Mouse (Mus musculus) heart, embryonic 11.5 days (tissue): ENCODE results near the gene Ttc22. TPM values are rescaled to one million over a fixed set of nuclear protein-coding genes. Genes with fewer than 3 reads are reported as not detected.

Source experiments
- ATAC-seq: fragments of 200-750 bp; cut with Nextera tagmentation; replicated peaks from 2 replicates; pipeline ENCODE4 v1.8.0; 2017; ENCODE audit warnings: moderate library complexity; ENCODE audit not compliant: insufficient number of reproducible peaks, low FRiP score, low TSS enrichment
- H3K27ac ChIP-seq: fragments of 300-500 bp; sonication (generic); 2 replicates; pipeline ENCODE4 v1.5.1; 2014; ENCODE audit warnings: mild to moderate bottlenecking, low read depth, low read length
- H3K27me3 ChIP-seq: fragments of 300-500 bp; sonication (generic); 2 replicates; pipeline ENCODE4 v1.6.1; 2014; ENCODE audit warnings: mild to moderate bottlenecking, low read length, mixed read lengths; ENCODE audit not compliant: control insufficient read depth, insufficient read depth
- H3K36me3 ChIP-seq: fragments of 300-500 bp; sonication (generic); 2 replicates; pipeline ENCODE4 v1.6.1; 2014; ENCODE audit warnings: mild to moderate bottlenecking, low read length, moderate library complexity, mixed read lengths; ENCODE audit not compliant: control insufficient read depth, insufficient read depth
- H3K4me1 ChIP-seq: fragments of 300-500 bp; sonication (generic); 2 replicates; pipeline ENCODE4 v1.6.1; 2014; ENCODE audit warnings: low read length; ENCODE audit not compliant: control insufficient read depth, insufficient read depth
- H3K4me2 ChIP-seq: fragments of 300-500 bp; sonication (generic); 2 replicates; pipeline ENCODE4 v1.6.1; 2014; ENCODE audit warnings: mild to moderate bottlenecking, moderate library complexity
- H3K4me3 ChIP-seq: fragments of 300-500 bp; sonication (generic); 2 replicates; pipeline ENCODE4 v1.5.1; 2014; ENCODE audit warnings: low read depth, low read length
- H3K9ac ChIP-seq: fragments of 300-500 bp; sonication (generic); 2 replicates; pipeline ENCODE4 v1.6.1; 2014; ENCODE audit warnings: mild to moderate bottlenecking, low read depth, low read length, moderate library complexity
- H3K9me3 ChIP-seq: fragments of 300-500 bp; sonication (generic); replicated peaks from 2 replicates; pipeline ENCODE4 v1.6.1; 2016; ENCODE audit warnings: low read length; ENCODE audit not compliant: control insufficient read depth
- WGBS: fragments of 180-500 bp; shearing (Covaris S2); extraction: QIAGEN DNeasy Blood & Tissue Kit; methylation state at CpG from one replicate; pipeline ENCODE4 v1.1.7; 2014; ENCODE audit not compliant: insufficient replicate concordance; 5-methylcytosine and 5-hydroxymethylcytosine counted together
- polyA plus RNA-seq: library from polyadenylated mRNA; unstranded; fragments of >200 nt; fragmentation: Nextera tagmentation; extraction: Ambion mirVana; gene quantifications from 2 replicates; pipeline ENCODE4 v1.2.1, GENCODE M21; 2014

Gene Ttc22
- polyA plus RNA-seq, 1 experiment from 2014 or later: 0.43 TPM

DNA sequence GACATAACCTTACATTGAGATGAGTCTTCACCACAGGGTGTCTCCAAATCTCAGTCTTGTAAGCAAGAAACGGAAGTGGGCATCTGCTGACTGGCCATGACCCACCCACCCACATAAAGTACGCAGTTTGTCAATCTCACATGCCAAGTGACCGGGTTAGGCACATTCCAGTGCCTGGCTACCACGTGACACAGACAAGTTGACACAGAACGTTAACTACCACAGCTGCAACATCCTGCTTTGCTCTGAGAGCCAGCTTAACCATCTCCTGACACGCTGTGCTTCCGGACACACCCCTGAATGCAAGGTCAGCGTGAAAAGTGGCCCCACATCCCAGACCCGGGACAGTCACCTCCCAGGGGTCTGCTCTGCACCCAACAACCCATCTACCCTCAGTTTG is 32.1 kb upstream of the Ttc22 start:
- no peak overlapping the region for H3K4me3 ChIP-seq
- H3K36me3 ChIP-seq: peaks cover 23% of the 10 kb centered on the region
- no peak for ATAC-seq
- no peaks in the 10 kb centered on the region for H3K27me3 ChIP-seq
- no peaks in the 10 kb centered on the region for H3K9me3 ChIP-seq
- 67% methylated on average over 9 of the region's 9 CpGs for WGBS
- H3K4me1 ChIP-seq: no peaks in the 10 kb centered on the region
- no peak overlapping the region for H3K9ac ChIP-seq
- H3K27ac ChIP-seq: no peak overlapping the region
- no peak overlapping the region for H3K4me2 ChIP-seq

DNA sequence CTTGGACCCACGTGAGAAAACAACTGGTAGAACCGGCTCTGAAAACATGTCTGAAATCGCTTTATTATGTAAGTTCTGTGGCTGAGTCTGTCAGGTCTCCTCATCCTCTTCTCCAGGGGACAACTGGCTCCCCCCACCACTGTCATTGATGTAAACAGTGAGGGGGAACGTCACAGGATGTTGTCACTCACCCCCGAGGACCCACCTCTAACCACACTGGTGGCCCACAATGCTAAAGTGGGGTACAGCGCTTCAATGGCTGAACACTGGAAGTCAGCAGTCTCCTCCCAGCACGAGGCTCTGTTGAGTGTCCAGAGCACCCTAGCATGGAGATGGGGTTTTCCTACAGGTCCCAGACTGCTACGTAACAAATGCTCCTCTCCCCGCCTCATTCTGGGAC is 31.4 kb upstream of the Ttc22 start:
- no peaks in the 10 kb centered on the region for H3K27me3 ChIP-seq
- WGBS: 89% methylated on average over 9 of the region's 9 CpGs
- no peak for ATAC-seq
- no peak overlapping the region for H3K4me3 ChIP-seq
- peaks cover 20% of the 10 kb centered on the region for H3K36me3 ChIP-seq
- H3K9me3 ChIP-seq: no peaks in the 10 kb centered on the region
- H3K4me2 ChIP-seq: no peak overlapping the region
- H3K4me1 ChIP-seq: no peaks in the 10 kb centered on the region
- no peak overlapping the region for H3K9ac ChIP-seq
- H3K27ac ChIP-seq: no peak overlapping the region

DNA sequence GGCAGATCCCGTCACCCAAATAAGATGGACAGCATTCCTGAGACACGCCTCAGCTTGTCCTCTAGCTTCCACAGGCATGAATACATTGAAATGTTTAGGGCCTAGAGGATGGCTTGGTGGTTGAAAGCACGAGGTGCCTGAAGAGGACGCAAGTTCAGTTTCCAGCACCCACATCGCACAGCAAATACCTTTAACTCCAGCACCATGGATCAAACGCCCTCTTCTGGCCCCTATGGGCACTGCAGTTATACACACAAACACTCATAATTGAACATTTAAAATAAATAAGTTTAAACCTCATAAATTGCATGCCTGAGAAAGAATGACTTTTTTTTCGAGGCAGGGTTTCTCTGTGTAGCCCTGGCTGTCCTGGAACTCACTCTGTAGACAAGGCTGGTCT is 28.6 kb upstream of the Ttc22 start:
- Histone ChIP-seq H3K9ac (no peak overlapping the region), H3K4me1 (no peaks in the 10 kb centered on the region), H3K27ac (no peak overlapping the region), H3K4me3 (no peak overlapping the region), H3K4me2 (no peak overlapping the region), H3K36me3 (peaks cover 6% of the 10 kb centered on the region), H3K27me3 (no peaks in the 10 kb centered on the region), H3K9me3 (no peaks in the 10 kb centered on the region)
- 55% methylated on average over 7 of the region's 7 CpGs for WGBS
- ATAC-seq: no peak

DNA sequence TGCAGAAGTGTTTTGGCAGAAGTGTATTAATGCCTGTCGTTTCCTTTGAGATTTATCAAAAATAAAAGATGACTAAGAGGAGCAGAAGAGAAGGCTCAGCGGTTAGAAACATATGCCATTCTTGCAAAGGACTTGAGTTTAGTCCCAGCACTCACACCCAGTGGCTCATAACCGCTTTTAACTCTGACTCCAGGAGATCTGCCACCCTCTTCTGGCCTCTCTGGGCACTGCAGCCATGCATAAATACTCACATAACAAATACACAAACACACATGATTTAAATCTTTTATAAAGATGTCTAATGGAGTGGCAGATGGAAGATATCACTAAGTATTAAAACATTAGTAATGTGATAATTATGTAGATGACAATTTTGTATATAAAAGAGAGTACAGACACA is 26.0 kb upstream of the Ttc22 start:
- Histone ChIP-seq H3K36me3 (no peaks in the 10 kb centered on the region), H3K9me3 (no peaks in the 10 kb centered on the region), H3K4me2 (no peak overlapping the region), H3K4me3 (no peak overlapping the region), H3K4me1 (no peaks in the 10 kb centered on the region), H3K9ac (no peak overlapping the region), H3K27ac (no peak overlapping the region), H3K27me3 (no peaks in the 10 kb centered on the region)
- no peak for ATAC-seq
- 55% methylated on average over 3 of the region's 3 CpGs for WGBS

DNA sequence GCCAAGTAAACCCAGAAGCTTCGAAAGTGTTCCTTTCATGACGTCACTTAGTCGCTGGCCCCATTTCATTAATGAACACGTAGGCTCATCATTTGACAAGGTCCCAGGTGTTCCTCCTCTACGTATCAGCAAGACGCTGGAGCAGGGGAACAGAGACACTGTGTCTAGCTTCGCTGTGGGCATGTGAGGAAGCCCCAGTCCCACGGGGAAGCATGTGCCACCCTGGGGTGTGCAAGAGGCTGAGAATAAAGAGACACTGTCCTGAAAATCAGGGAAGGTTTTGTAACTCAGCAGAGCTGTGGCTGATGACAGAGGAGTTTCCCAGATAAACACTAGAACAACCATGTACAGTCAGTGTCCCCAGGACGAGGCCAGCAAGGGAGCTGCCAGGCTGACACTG is 25.2 kb upstream of the Ttc22 start:
- 72% methylated on average over 9 of the region's 9 CpGs for WGBS
- Histone ChIP-seq H3K4me1 (no peaks in the 10 kb centered on the region), H3K4me2 (no peak overlapping the region), H3K27me3 (no peaks in the 10 kb centered on the region), H3K36me3 (no peaks in the 10 kb centered on the region), H3K4me3 (no peak overlapping the region), H3K9me3 (no peaks in the 10 kb centered on the region), H3K27ac (no peak overlapping the region), H3K9ac (no peak overlapping the region)
- no peak for ATAC-seq

DNA sequence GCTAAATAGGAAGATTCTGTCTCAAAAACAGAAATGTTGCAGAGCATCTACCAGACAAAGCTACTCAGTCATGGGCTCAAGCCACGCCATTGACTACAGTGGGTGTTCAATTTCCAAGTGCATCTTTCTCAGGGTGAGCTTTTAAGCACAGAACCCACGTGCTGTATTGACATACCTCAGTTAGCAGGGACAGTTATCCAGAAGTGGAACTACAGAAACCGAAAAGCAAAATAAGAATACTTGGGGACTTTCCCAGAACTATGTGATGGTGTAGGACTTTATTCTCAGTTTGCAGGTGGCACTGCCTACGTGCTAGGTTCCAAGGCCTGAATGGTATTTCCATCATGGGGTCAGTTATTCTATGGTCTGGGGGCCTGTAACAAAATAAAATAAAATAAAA is 24.5 kb upstream of the Ttc22 start:
- no peak overlapping the region for H3K4me2 ChIP-seq
- no peaks in the 10 kb centered on the region for H3K4me1 ChIP-seq
- H3K9me3 ChIP-seq: no peaks in the 10 kb centered on the region
- H3K4me3 ChIP-seq: no peak overlapping the region
- no peaks in the 10 kb centered on the region for H3K36me3 ChIP-seq
- no peak for ATAC-seq
- no peak overlapping the region for H3K9ac ChIP-seq
- 78% methylated on average over 4 of the region's 4 CpGs for WGBS
- H3K27me3 ChIP-seq: no peaks in the 10 kb centered on the region
- no peak overlapping the region for H3K27ac ChIP-seq

DNA sequence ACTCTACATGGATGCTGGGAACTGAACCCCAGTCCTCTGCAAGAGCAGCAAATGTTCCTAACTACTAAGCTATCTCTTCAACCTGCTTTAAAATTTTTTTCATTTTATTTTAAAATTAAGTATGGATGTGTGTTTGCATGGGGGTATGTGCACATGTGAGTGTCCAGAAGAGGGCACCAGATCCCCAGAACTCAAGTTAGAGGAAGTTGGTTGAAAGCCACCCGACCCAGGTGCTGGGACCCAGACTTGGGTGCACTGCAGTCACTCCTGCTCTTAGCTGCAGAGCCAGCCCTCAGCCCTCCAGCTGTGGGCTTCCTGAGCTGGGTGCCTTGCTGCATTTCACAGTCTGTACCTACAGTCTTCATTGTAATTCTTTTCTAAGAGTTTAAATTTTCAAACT is 22.8 kb upstream of the Ttc22 start:
- Histone ChIP-seq H3K4me3 (no peak overlapping the region), H3K27me3 (no peaks in the 10 kb centered on the region), H3K9ac (no peak overlapping the region), H3K27ac (no peak overlapping the region), H3K9me3 (no peaks in the 10 kb centered on the region), H3K4me2 (no peak overlapping the region), H3K4me1 (no peaks in the 10 kb centered on the region), H3K36me3 (no peaks in the 10 kb centered on the region)
- ATAC-seq: no peak
- 58% methylated on average over 1 of the region's 1 CpGs for WGBS

DNA sequence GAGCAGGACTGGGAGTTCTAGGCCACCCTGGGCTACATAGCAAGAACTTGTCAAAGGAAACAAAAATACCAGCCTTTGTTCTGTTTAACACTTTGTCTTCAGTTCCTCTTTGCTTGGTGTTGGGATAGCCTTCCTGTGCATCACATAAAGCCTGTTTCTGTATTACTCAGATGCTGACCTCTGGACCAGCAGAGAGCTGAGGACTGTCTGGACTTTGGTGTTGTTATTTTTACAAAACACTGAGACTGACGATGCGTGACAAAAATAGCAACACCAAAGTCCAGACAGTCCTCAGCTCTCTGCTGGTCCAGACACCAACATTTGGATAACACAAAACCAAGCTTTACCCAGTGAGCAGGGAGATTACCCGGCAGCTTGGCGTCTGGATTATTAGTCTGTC is 21.5 kb upstream of the Ttc22 start:
- ATAC-seq: no peak
- H3K4me2 ChIP-seq: no peak overlapping the region
- no peaks in the 10 kb centered on the region for H3K9me3 ChIP-seq
- no peak overlapping the region for H3K9ac ChIP-seq
- no peak overlapping the region for H3K27ac ChIP-seq
- no peaks in the 10 kb centered on the region for H3K4me1 ChIP-seq
- WGBS: 52% methylated on average over 4 of the region's 4 CpGs
- no peaks in the 10 kb centered on the region for H3K36me3 ChIP-seq
- H3K4me3 ChIP-seq: no peak overlapping the region
- no peaks in the 10 kb centered on the region for H3K27me3 ChIP-seq

DNA sequence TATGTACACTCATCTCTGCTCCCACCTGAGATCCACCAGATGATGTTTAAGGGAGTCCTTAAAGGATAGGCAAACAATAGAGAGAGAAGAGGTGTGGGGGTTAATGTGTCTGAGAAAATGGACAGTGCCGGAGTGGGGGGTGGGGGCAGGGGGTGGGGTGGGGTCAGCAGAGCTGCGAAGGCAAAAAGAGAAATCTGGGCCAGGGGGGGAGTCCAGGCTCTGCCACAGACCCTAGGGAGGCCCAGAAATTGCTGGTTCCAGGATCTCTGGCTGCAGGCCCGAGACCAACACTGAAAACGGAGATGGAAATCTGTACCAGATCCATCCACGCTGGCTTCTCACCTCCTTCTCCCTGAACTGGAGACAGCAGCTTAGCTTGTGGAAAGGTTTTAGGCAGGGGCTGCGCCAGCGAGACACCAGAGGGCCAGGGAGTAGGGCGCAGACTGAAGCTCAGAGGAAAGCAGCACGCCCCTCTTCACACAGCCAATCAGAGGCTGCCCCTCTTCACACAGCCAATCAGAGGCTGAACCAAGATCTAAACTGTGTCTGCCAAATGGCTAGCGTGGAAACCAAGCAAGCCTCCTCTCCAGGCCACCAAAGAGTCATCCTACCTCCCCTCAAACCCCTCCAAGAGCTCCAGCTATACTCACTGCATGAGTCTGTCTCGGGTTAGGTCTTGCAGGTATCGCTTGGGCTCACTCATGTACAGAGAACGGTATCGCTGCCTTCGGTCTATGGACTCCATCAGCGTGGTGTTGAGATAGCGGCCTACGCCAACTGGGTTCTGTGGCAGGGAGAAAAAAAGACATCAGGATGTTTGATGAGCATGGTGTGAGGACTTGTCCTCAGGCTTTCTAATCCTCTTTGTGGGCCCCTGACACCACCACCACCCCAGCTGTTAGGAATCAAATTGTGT is 15.3 kb upstream of the Ttc22 start:
- 34% methylated on average over 18 of the region's 18 CpGs for WGBS

More for the DNA sequence above, 15.3 kb upstream of the Ttc22 start:
- peak; percentile 86; the same call in 1 of the 2 replicates for ATAC-seq
- Histone ChIP-seq H3K4me1 (0 out of 2 replicates have a peak, but pooled peaks cover 4% of the 10 kb centered on the region), H3K9ac (peak overlapping the region; percentile 28; the same call in 1 of the 2 replicates), H3K27me3 (0 out of 2 replicates have a peak, but pooled peaks cover 3% of the 10 kb centered on the region), H3K4me2 (peak overlapping the region; percentile 53), H3K27ac (no peak overlapping the region), H3K9me3 (no peaks in the 10 kb centered on the region), H3K4me3 (0 out of 2 replicates have a peak overlapping the region, but pooled peaks have one; percentile 12), H3K36me3 (no peaks in the 10 kb centered on the region)
